Mouse (Mus musculus) testis, adult 2 months (tissue): ENCODE data around the gene Acot3.
"Not testable (repeated sequence)": the region's sequence is repeated elsewhere in the genome, so short reads cannot be mapped to it uniquely, and the experiment has no call there.

Source experiments
- CTCF ChIP-seq: fragments of 200-500 bp; IDR thresholded peaks from 2 replicates; pipeline ENCODE4 v1.5.1; 2012; ENCODE audit warnings: low read depth, mild to moderate bottlenecking, inconsistent platforms, low read length, moderate library complexity; ENCODE audit not compliant: control insufficient read depth, insufficient read depth, insufficient replicate concordance
- POLR2A ChIP-seq: fragments of 200-500 bp; IDR thresholded peaks from 2 replicates; pipeline ENCODE4 v1.6.1; 2012; ENCODE audit warnings: low read depth, mild to moderate bottlenecking, inconsistent platforms, low read length, moderate library complexity; ENCODE audit not compliant: control insufficient read depth

DNA sequence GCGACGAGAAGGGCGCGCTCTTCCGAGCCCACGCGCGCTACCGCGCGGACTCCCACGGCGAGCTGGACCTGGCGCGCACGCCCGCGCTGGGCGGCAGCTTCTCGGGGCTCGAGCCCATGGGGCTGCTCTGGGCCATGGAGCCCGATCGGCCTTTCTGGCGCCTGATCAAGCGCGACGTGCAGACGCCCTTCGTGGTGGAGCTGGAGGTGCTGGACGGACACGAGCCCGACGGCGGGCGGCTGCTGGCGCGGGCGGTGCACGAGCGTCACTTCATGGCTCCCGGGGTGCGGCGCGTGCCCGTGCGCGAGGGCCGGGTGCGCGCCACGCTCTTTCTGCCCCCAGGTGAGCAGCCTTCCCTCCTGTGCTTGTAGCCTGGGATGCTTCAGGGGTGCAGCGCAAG, 17.6 kb downstream of the Acot3 start:
- TF ChIP-seq CTCF, POLR2A: not testable (repeated sequence)
